Mouse (Mus musculus): Measurements from ENCODE around the gene Jagn1. TPM values are rescaled to one million over a fixed set of nuclear protein-coding genes. Genes with fewer than 3 reads are reported as not detected.
A peak's percentile ranks its signal among the peaks of the same experiment; 100 is the strongest.

Jagn1 gene
- polyA plus RNA-seq, 1 experiment from 2014 or later, result 111 TPM

DNA sequence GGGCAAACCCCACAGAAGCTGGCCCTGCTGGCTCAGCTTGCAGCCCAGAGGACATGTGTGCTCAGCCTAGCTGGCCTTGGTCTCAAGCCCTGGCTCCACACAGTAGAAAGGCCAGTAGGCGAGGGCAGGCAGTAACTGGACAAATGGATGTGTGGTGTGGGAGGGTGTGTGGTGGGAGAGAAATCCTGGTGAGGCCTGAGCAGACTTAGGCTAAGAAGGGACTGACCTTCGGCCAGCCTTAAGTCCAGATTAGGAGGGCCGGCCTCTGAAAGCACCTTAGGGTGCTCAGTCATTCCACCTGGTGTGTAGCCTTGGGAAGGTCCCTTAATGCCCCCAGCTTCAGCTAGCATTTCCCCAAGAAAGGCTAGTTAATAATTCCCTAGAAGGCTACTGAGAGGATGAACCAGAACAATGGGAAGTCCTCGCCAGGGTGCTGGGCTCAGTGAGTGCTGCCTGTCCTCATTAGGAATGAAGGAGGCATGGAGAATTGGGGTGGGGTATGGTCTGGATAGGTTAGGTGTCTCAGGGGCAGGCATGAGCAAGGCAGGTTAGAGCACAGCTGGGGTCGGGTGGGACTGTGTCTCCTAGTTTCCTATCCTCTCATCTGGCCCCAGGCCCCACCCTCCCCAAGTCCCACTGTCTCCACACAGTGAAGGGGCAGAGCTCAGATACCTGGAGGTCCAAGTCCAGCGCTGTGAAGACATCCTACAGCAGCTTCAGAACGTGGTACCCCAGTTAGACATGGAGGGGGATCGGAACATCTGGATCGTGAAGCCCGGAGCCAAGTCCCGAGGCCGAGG lies 37.5 kb upstream of the Jagn1 start:
- ATAC-seq (replicated peaks; ENCODE audit: low FRiP score, low read depth), result peak; percentile 79
- WGBS, result 74% methylated on average over 12 of the region's 12 CpGs
- no peaks in the 10 kb centered on the region for H3K27me3 ChIP-seq (ENCODE audit: insufficient read depth, low read length)
- no peaks in the 10 kb centered on the region for H3K4me1 ChIP-seq (replicated peaks; ENCODE audit: insufficient read depth, low read length)
- H3K36me3 ChIP-seq (ENCODE audit: insufficient read depth, low read length), result no peaks in the 10 kb centered on the region
- H3K4me2 ChIP-seq (ENCODE audit: low read length), result no peak overlapping the region
- H3K9ac ChIP-seq (ENCODE audit: low read depth, low read length), result no peak overlapping the region
- no peak overlapping the region for H3K4me3 ChIP-seq (replicated peaks; ENCODE audit: low read depth, low read length)
- no peaks in the 10 kb centered on the region for H3K9me3 ChIP-seq (replicated peaks; ENCODE audit: low read length)
- H3K27ac ChIP-seq, result no peak overlapping the region
- DNase-seq (ENCODE audit: low spot score), result no peak
- TF ChIP-seq CTCF (IDR thresholded peaks at IDR 0.05; ENCODE audit: low read depth), result no peak

DNA sequence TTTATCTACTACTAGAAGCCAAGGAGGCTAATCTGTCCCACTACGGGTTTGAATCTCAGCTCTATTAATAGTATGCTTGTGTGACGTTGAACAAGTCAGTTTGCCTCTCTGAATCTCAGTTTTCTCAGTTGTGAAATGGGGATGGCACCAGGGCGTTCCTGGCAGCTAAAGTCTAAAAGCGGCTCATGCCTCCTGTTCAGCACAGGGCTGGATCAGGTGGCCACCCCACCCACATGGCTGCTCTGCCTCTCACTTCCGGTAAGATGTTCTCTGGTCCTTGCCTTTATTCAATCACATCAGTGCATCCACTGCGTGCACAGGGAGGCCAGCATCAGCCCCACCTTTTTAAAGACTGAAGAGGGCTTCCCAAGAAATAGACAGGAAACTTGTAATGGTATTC lies 36.9 kb upstream of the Jagn1 start:
- Histone ChIP-seq H3K27ac (no peak overlapping the region), H3K9me3 (replicated peaks; ENCODE audit: low read length) (no peaks in the 10 kb centered on the region), H3K4me1 (replicated peaks; ENCODE audit: insufficient read depth, low read length) (no peaks in the 10 kb centered on the region), H3K4me3 (replicated peaks; ENCODE audit: low read depth, low read length) (no peak overlapping the region), H3K36me3 (ENCODE audit: insufficient read depth, low read length) (no peaks in the 10 kb centered on the region), H3K27me3 (ENCODE audit: insufficient read depth, low read length) (no peaks in the 10 kb centered on the region), H3K9ac (ENCODE audit: low read depth, low read length) (no peak overlapping the region), H3K4me2 (ENCODE audit: low read length) (no peak overlapping the region)
- ATAC-seq (replicated peaks; ENCODE audit: low FRiP score, low read depth) (no peak), DNase-seq (ENCODE audit: low spot score) (no peak)
- 90% methylated on average over 6 of the region's 6 CpGs for WGBS
- no peak for TF ChIP-seq CTCF (IDR thresholded peaks at IDR 0.05; ENCODE audit: low read depth)

DNA sequence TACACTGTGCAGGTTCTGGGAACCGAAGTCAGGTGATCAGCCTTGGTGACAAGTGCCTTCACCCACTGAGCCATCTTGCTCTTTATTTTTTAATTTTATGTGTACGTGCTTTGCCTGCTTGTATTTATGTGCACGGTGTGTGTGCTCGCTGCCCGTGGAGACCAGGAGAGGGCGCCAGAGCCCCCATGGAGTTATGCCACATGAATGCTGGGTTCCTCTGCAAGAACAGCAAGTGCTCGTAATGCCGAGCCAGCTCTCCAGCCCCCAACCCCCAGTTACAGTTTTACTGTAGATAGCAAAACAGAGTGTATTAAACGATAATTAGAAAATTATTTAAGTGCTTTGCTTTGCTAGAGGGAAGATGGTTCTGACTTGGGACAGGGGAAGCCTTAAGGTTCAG lies 35.7 kb upstream of the Jagn1 start:
- no peaks in the 10 kb centered on the region for H3K9me3 ChIP-seq (replicated peaks; ENCODE audit: low read length)

DNA sequence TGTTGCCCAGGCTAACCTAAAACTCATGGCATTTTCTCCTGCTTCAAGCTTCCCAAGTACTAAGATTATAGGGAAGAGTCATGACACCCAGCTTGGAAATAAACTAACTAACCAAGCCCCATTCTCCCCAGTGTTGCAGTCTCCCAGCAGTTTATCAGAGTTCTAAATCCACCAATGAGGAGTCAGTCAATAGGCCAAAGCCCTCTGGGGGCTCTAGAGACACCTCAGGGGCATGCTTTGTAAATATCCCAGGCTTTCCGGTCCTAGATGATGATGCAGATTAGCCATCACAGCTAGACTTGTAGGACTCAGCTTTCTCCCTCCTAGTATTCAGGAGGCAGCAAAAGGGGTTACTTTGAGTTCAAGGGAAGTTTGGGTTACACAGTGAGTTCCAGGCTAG lies 32.4 kb upstream of the Jagn1 start:
- DNase-seq (ENCODE audit: low spot score) (no peak), ATAC-seq (replicated peaks; ENCODE audit: low FRiP score, low read depth) (no peak)
- H3K27me3 ChIP-seq (ENCODE audit: insufficient read depth, low read length), result no peaks in the 10 kb centered on the region
- no peak overlapping the region for H3K4me3 ChIP-seq (replicated peaks; ENCODE audit: low read depth, low read length)
- H3K9ac ChIP-seq (ENCODE audit: low read depth, low read length), result no peak overlapping the region
- H3K4me2 ChIP-seq (ENCODE audit: low read length), result no peak overlapping the region
- no peaks in the 10 kb centered on the region for H3K9me3 ChIP-seq (replicated peaks; ENCODE audit: low read length)
- H3K36me3 ChIP-seq (ENCODE audit: insufficient read depth, low read length), result peaks cover 2% of the 10 kb centered on the region; the same call in 1 of the 2 replicates
- WGBS, result 75% methylated on average over 1 of the region's 1 CpGs
- no peak for TF ChIP-seq CTCF (IDR thresholded peaks at IDR 0.05; ENCODE audit: low read depth)
- H3K27ac ChIP-seq, result no peak overlapping the region
- H3K4me1 ChIP-seq (replicated peaks; ENCODE audit: insufficient read depth, low read length), result no peaks in the 10 kb centered on the region

More for the DNA sequence above, 35.7 kb upstream of the Jagn1 start:
- no peak for ATAC-seq (replicated peaks; ENCODE audit: low FRiP score, low read depth)
- Histone ChIP-seq H3K4me3 (replicated peaks; ENCODE audit: low read depth, low read length) (no peak overlapping the region), H3K9ac (ENCODE audit: low read depth, low read length) (no peak overlapping the region), H3K27me3 (ENCODE audit: insufficient read depth, low read length) (no peaks in the 10 kb centered on the region), H3K36me3 (ENCODE audit: insufficient read depth, low read length) (no peaks in the 10 kb centered on the region), H3K4me1 (replicated peaks; ENCODE audit: insufficient read depth, low read length) (no peaks in the 10 kb centered on the region), H3K27ac (no peak overlapping the region), H3K4me2 (ENCODE audit: low read length) (no peak overlapping the region)
- DNase-seq (ENCODE audit: low spot score), result no peak
- 83% methylated on average over 9 of the region's 9 CpGs for WGBS
- peak; percentile 59 for TF ChIP-seq CTCF (IDR thresholded peaks at IDR 0.05; ENCODE audit: low read depth)

DNA sequence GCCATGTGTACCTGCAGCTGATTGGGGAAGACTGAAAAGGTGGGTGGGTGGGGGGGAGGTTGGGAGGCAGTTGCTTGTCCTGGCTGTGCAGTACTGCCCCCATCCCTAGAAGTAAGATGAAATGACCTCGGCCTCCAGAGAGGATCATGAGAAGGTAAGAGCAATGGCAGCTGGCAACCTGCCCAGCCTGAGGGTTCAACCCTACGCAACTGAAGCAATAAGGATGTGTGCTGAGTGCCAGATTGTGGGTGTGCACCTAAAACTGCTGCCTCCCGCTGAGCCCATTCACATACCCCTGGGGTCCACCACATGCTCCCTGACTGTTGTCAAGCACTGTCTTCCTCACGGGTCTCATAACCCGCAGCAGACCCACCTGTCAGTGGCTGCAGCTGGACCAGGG lies 26.0 kb upstream of the Jagn1 start:
- ATAC-seq (replicated peaks; ENCODE audit: low FRiP score, low read depth) (no peak), DNase-seq (ENCODE audit: low spot score) (no peak)
- no peaks in the 10 kb centered on the region for H3K9me3 ChIP-seq (replicated peaks; ENCODE audit: low read length)
- no peak overlapping the region for H3K27ac ChIP-seq
- H3K36me3 ChIP-seq (ENCODE audit: insufficient read depth, low read length), result peaks cover 11% of the 10 kb centered on the region; the same call in 1 of the 2 replicates
- H3K4me2 ChIP-seq (ENCODE audit: low read length), result no peak overlapping the region
- TF ChIP-seq CTCF (IDR thresholded peaks at IDR 0.05; ENCODE audit: low read depth), result no peak
- 75% methylated on average over 5 of the region's 5 CpGs for WGBS
- H3K9ac ChIP-seq (ENCODE audit: low read depth, low read length), result no peak overlapping the region
- H3K4me3 ChIP-seq (replicated peaks; ENCODE audit: low read depth, low read length), result no peak overlapping the region
- H3K27me3 ChIP-seq (ENCODE audit: insufficient read depth, low read length), result no peaks in the 10 kb centered on the region
- peaks cover 7% of the 10 kb centered on the region for H3K4me1 ChIP-seq (replicated peaks; ENCODE audit: insufficient read depth, low read length)

DNA sequence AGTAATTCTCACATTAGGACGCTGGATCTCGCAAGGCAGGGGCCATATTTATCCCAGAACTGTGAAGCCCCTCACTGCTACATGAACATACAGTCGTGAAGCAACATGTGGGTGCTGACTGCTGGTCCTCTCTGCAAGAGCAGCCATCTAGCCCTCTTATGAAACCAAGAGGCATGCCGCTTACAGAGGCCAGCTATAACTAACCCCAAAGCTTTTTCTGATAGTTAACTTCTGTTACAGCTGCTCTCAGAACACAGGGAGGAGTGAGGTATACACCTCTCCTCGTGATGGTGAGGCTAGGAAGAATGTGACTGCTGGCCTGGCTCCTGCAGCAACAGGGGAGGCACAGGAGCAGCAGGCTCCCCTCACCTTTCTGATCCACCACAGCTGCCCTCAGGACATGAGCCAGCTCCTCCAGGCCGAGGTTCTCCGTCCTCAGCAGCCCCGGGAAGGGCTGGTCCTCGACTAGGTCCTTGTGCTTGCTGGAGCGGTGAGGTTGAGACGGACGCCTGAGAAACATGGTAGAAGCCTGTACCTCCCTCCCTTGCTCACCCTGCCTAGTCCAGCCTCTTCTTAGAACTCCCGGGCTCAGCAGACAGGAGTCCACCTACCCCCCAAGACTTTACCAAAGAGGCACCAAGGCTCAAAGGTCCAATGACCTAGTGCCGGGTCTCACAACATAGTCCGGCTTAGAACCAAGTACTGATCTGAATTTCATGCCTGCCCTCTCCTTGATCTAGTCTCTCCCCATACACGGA lies 23.7 kb upstream of the Jagn1 start:
- Histone ChIP-seq H3K4me2 (ENCODE audit: low read length) (peak overlapping the region; percentile 75), H3K9ac (ENCODE audit: low read depth, low read length) (peak overlapping the region; percentile 55), H3K27ac (peak overlapping the region; percentile 72), H3K4me1 (replicated peaks; ENCODE audit: insufficient read depth, low read length) (peaks cover 7% of the 10 kb centered on the region), H3K9me3 (replicated peaks; ENCODE audit: low read length) (no peaks in the 10 kb centered on the region), H3K4me3 (replicated peaks; ENCODE audit: low read depth, low read length) (peak overlapping the region; percentile 56), H3K27me3 (ENCODE audit: insufficient read depth, low read length) (no peaks in the 10 kb centered on the region), H3K36me3 (ENCODE audit: insufficient read depth, low read length) (peaks cover 11% of the 10 kb centered on the region; the same call in 1 of the 2 replicates)
- 8% methylated on average over 16 of the region's 16 CpGs for WGBS
- no peak for TF ChIP-seq CTCF (IDR thresholded peaks at IDR 0.05; ENCODE audit: low read depth)
- peak; percentile 53 for DNase-seq (ENCODE audit: low spot score)
- ATAC-seq (replicated peaks; ENCODE audit: low FRiP score, low read depth), result peak; percentile 80

All from kidney, postnatal 0 days (tissue).